In the genomic region with DNA sequence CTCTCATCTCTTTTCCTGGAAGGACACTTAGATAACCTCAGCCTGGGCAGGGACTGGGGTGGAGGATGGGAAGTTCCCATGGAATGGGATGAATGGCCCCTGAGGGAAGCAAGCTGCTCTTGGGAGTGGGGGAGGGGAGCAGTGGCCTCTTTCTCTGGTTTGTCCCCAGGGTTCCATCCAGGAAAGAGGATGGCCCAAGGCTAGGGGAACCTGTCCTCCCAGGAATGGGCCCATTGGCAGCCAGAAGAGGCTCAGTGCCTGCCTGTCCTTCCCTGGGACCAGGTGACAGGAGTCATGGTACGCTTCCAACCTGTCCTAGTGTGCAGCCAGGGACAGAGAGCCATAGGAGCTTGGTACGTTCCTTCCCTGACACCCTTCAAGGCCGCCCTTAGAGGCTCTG, we compare ENCODE assay signal across 28 mouse cellular contexts. TPM values are rescaled to one million over a fixed set of nuclear protein-coding genes. Genes with fewer than 3 reads are reported as not detected.
DNase-seq lines count a peak whose midpoint lies in the region; ATAC-seq lines count a peak whose summit lies in the region.
"Had no signal": no experiment of that assay in that cellular context is flagged by ENCODE, and none has a peak within 500 bp of the region (broad histone marks: within the 10 kb centered on the region; RNA-seq: fewer than 3 reads in every experiment).

No protein-coding gene starts in this region.

- peaks cover 48% of the 10 kb centered on the region for H3K4me1 ChIP-seq in hindbrain, embryonic 12.5 days
- peaks cover 4% of the 10 kb centered on the region; the same call in 1 of the 2 replicates for H3K4me1 ChIP-seq in hindbrain, embryonic 16.5 days (ENCODE audit: control insufficient read depth, insufficient read depth, low read depth, low read length)
- peaks cover 2% of the 10 kb centered on the region; the same call in 1 of the 2 replicates for H3K4me1 ChIP-seq in neural tube, embryonic 11.5 days (ENCODE audit: control insufficient read depth, insufficient read depth, low read length)

- H3K4me2 ChIP-seq in hindbrain, embryonic 12.5 days (replicated peaks) = no peak overlapping the region
- H3K4me2 ChIP-seq in hindbrain, embryonic 16.5 days (ENCODE audit: low read length) = no peak overlapping the region
- H3K4me2 ChIP-seq in neural tube, embryonic 11.5 days (ENCODE audit: low read depth) = no peak overlapping the region
- H3K4me2 ChIP-seq: heart, embryonic 15.5 days; limb, embryonic 12.5 days; liver, embryonic 11.5 days had no signal

- no peaks in the 10 kb centered on the region; the same call in 1 of the 2 replicates for H3K27me3 ChIP-seq in hindbrain, embryonic 12.5 days
- no peaks in the 10 kb centered on the region; the same call in 1 of the 2 replicates for H3K27me3 ChIP-seq in hindbrain, embryonic 16.5 days (replicated peaks; ENCODE audit: control insufficient read depth, insufficient read depth, low read length)
- no peaks in the 10 kb centered on the region for H3K27me3 ChIP-seq in neural tube, embryonic 11.5 days (ENCODE audit: control insufficient read depth, insufficient read depth, low read length)
- H3K27me3 ChIP-seq: heart, embryonic 15.5 days had no signal

- no peak overlapping the region for H3K9ac ChIP-seq in hindbrain, embryonic 12.5 days
- no peak overlapping the region for H3K9ac ChIP-seq in hindbrain, embryonic 16.5 days (ENCODE audit: low read depth, low read length)
- H3K9ac ChIP-seq in neural tube, embryonic 11.5 days (ENCODE audit: low read length) = no peak overlapping the region
- H3K9ac ChIP-seq: forebrain, postnatal 0 days; heart, embryonic 15.5 days; limb, embryonic 12.5 days; liver, postnatal 0 days had no signal

- peak; percentile 35 for DNase-seq in cerebellum, adult 9-10 months
- DNase-seq in cerebellum, postnatal 4 days (ENCODE audit: low spot score in 2 of 2) = no peak
- no peak for DNase-seq in neural tube, embryonic 11.5 days (ENCODE audit: low spot score)
- DNase-seq in neural tube, embryonic 10.5 days (ENCODE audit: extremely low spot score, low spot score) = no peak
- no peak for DNase-seq in layer of hippocampus, adult 11-12 months (ENCODE audit: low spot score)
- DNase-seq: adrenal gland, postnatal 36 days; forebrain, postnatal 0 days; gastrocnemius, postnatal 14 days; heart, adult 2 months; heart, postnatal 36 days; kidney, adult 18-20 months; layer of hippocampus, postnatal 36 days; liver, postnatal 0 days; right cerebral cortex, postnatal 14 days; thymus, adult 2 months; thymus, postnatal 4 days had no signal

- no peaks in the 10 kb centered on the region for H3K9me3 ChIP-seq in hindbrain, embryonic 12.5 days (replicated peaks)
- H3K9me3 ChIP-seq in hindbrain, embryonic 16.5 days (ENCODE audit: control insufficient read depth, low read length) = no peaks in the 10 kb centered on the region
- H3K9me3 ChIP-seq in neural tube, embryonic 11.5 days (ENCODE audit: control insufficient read depth, low read length) = no peaks in the 10 kb centered on the region
- H3K9me3 ChIP-seq: forebrain, embryonic 10.5 days; heart, embryonic 15.5 days; limb, embryonic 12.5 days had no signal

- H3K27ac ChIP-seq in hindbrain, embryonic 12.5 days = peak overlapping the region; percentile 48; the same call in 1 of the 2 replicates
- H3K27ac ChIP-seq in hindbrain, embryonic 16.5 days (ENCODE audit: low read depth, low read length) = no peak overlapping the region
- peak overlapping the region; percentile 14; the same call in 1 of the 2 replicates for H3K27ac ChIP-seq in neural tube, embryonic 11.5 days (ENCODE audit: low read depth, low read length)
- H3K27ac ChIP-seq: heart, adult 2 months; heart, embryonic 15.5 days; kidney, postnatal 0 days; limb, embryonic 12.5 days; macrophage; stomach, postnatal 0 days had no signal

- ATAC-seq in hindbrain, embryonic 12.5 days (ENCODE audit: low FRiP score) = no peak
- ATAC-seq in hindbrain, embryonic 16.5 days = no peak
- no peak for ATAC-seq in neural tube, embryonic 11.5 days (ENCODE audit: insufficient read depth, low FRiP score, low TSS enrichment)
- ATAC-seq: CD4-positive, CD25-positive, alpha-beta regulatory T cell, adult 4 months; forebrain, postnatal 0 days; inflammation-experienced regulatory T-cells, adult 6 months; liver, postnatal 0 days; lung, postnatal 0 days had no signal

- WGBS in hindbrain, embryonic 12.5 days = 63% methylated on average over 3 of the region's 3 CpGs
- 77% methylated on average over 3 of the region's 3 CpGs for WGBS in hindbrain, embryonic 16.5 days
- WGBS in neural tube, embryonic 11.5 days = 59% methylated on average over 3 of the region's 3 CpGs

- H3K4me3 ChIP-seq in hindbrain, embryonic 12.5 days = no peak overlapping the region
- H3K4me3 ChIP-seq in hindbrain, embryonic 16.5 days (ENCODE audit: low read length) = no peak overlapping the region
- H3K4me3 ChIP-seq in neural tube, embryonic 11.5 days (ENCODE audit: low read depth, low read length) = no peak overlapping the region
- H3K4me3 ChIP-seq: forebrain, embryonic 10.5 days; heart, adult 2 months; heart, embryonic 15.5 days; limb, embryonic 12.5 days had no signal

- H3K36me3 ChIP-seq in hindbrain, embryonic 12.5 days = no peaks in the 10 kb centered on the region
- no peaks in the 10 kb centered on the region for H3K36me3 ChIP-seq in hindbrain, embryonic 16.5 days (ENCODE audit: control insufficient read depth, insufficient read depth, low read length)
- no peaks in the 10 kb centered on the region for H3K36me3 ChIP-seq in neural tube, embryonic 11.5 days (ENCODE audit: control insufficient read depth, insufficient read depth, low read length)
- H3K36me3 ChIP-seq: forebrain, embryonic 10.5 days; heart, embryonic 15.5 days; limb, embryonic 12.5 days had no signal

RNA-seq across cellular contexts. Expression of gene Doc2b, which starts 45.7 kb away (rescaled TPM):
- polyA plus RNA-seq in hindbrain, embryonic 12.5 days (2016; fragmentation: Nextera tagmentation; extraction: Ambion mirVana) = 0.61 and 0.62 TPM in 2 replicates
- 3.7 and 4.2 TPM in 2 replicates for polyA plus RNA-seq in hindbrain, embryonic 16.5 days (2015; fragmentation: Nextera tagmentation; extraction: Ambion mirVana)
- polyA plus RNA-seq in neural tube, embryonic 11.5 days (2014; fragmentation: Nextera tagmentation; extraction: Ambion mirVana) = 0.23 and 0.26 TPM in 2 replicates
- polyA plus RNA-seq: CD4-positive, CD25-positive, alpha-beta regulatory T cell, adult 4 months; inflammation-experienced regulatory T-cells, adult 6 months; liver, postnatal 0 days; macrophage had no signal
